Mouse (Mus musculus) spleen, adult 2 months (tissue): ENCODE measurements at regions not wholly inside any gene's neighbourhood (a gene's known extent, or its start where the extent isn't known, plus 50 kb on each side); places are given as distances from the start of the nearest gene placed in this dataset.

Experiments used
- CTCF ChIP-seq: fragments of 200-500 bp; IDR thresholded peaks from 2 replicates; pipeline ENCODE4 v1.5.1; 2011; ENCODE audit warnings: mild to moderate bottlenecking, inconsistent platforms; ENCODE audit not compliant: insufficient read depth, insufficient read length, insufficient replicate concordance; ENCODE audit errors: extremely low read depth
- POLR2A ChIP-seq: fragments of 200-500 bp; IDR thresholded peaks from 2 replicates; pipeline ENCODE4 v1.6.1; 2011; ENCODE audit warnings: low read depth, low read length, inconsistent platforms

DNA sequence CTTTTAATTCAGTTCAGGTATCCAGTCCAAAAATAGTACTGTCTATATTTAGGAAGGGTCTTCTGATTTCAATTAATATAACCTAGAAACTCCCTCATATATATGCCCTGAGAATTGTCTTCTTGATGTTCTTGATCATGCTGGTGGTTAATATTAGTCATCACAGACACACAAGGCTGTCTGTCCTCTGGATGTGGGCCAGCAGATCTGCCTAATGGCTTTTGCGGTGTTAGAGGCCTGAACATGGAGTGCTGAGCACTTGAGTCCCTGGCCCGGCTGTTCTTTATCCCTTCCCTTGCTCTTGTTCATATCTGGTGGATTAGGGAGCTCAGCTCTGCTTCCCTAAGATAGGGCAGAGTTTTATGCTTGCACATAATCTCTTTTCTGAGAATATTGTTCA, 315.5 kb upstream of the Cxcr4 start:
- TF ChIP-seq CTCF (no peak), POLR2A (no peak)
